Mouse (Mus musculus): ENCODE results near the gene Tmub2.

Tmub2 gene

GRCm38 (mm10) chr11:102331806-102332205 is 47.1 kb downstream of the Tmub2 start:
- DNase-seq = no peak

DNA sequence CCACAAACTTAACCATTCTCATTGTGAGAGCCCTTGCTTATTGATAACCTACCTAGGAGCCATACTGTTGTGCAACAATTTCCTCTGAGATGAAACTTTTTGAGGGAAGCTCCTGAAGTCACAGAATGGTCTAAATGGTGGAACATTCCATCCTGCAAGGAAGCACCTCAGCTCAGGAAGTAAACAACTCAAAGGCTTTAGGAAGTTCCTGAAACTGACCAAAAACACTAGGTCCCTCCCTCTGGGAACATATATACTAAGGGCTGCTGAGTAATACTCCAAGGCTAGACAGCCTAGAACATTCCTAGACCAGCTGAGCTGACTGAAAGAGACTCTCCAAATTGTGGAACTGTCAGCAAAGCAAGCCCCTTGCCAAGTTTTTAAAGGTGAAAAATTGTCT is 48.3 kb downstream of the Tmub2 start:
- DNase-seq = no peak

DNA sequence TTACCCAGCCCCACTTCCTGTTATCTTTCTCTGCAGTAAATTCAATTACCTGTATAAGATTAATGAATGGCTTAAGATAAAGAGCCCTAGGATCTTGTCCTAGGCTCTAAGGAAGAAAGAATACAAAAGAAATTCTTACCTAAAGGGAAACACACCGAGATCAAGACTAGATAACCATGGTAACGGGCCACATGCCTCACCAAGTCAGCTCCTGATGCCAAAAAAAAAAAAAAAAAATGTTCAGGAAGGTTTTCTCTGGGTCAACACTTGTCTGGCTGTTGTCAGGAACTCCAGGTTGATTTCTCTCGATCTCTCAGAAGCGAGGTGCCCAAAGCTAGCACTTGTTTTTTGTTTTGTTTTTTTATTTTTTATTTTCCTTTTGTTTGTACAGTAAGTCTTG is 49.3 kb downstream of the Tmub2 start:
- DNase-seq = no peak

GRCm38 (mm10) chr11:102334973-102335700 is 50.4 kb downstream of the Tmub2 start:
- no peak for DNase-seq

- DNase-seq = no peak
Measured at GRCm38 (mm10) chr11:102336191-102336590, 51.5 kb downstream of the Tmub2 start.

DNA sequence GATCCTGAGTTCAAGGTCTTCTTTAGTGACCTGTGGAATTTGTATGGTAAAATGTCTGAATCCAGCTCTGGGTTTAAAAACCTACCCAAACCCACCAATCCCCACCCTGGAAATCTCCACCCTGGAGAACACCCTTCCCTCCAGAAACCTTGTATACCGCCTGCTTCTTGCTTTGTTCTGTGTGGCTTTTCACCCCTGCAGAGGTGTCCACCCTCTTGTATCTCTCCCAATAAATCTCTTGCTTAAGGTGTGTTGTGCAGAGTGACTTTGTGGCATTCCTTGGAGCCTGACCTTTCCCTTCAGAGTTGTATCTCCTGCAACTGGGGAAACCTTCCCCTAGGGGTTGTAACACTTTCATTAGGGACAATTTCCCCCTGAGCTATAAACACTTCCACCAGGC is 53.2 kb downstream of the Tmub2 start:
- DNase-seq = no peak

DNA sequence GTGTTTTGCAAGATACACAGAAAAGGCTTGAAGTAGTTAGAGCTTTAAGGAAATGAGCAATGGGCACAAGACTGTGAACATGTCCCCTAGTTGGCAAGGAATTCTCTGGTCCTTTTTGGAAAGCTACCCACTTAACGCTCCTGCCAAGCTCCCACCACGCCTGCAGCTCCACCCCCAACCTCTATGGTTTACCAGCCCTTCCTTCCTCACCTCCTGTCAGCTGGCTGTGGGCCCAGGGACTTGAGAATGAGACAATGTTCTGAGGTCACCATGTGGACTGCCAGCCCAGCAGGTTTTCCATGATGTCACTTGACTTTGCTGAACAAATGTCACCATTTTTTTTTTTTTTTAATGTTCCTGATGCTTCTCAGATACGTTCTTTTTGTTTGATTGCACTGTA is 53.8 kb downstream of the Tmub2 start:
- DNase-seq = peak; percentile 89 to 93

All from lung, postnatal 4 days (tissue).